Mouse (Mus musculus) kidney, postnatal 0 days (tissue): ENCODE data around the gene Pold2. TPM values are rescaled to one million over a fixed set of nuclear protein-coding genes. Genes with fewer than 3 reads are reported as not detected.
A peak's percentile ranks its signal among the peaks of the same experiment; 100 is the strongest.

Source experiments
- ATAC-seq: fragments of 200-750 bp; cut with Nextera tagmentation; replicated peaks from 2 replicates; pipeline ENCODE4 v1.8.0; 2017; ENCODE audit warnings: low read depth, moderate number of reproducible peaks, moderate TSS enrichment, moderate library complexity; ENCODE audit not compliant: low FRiP score
- DNase-seq: peaks from one replicate; pipeline ENCODE4 v3.0.0-alpha.2; 2016; ENCODE audit warnings: low spot score
- H3K27ac ChIP-seq: fragments of 300-500 bp; sonication (generic); 2 replicates; pipeline ENCODE4 v1.5.1; 2014; ENCODE audit warnings: mild to moderate bottlenecking
- H3K27me3 ChIP-seq: fragments of 300-500 bp; sonication (generic); 2 replicates; pipeline ENCODE4 v1.6.1; 2014; ENCODE audit warnings: low read length, mixed read lengths; ENCODE audit not compliant: insufficient read depth
- H3K36me3 ChIP-seq: fragments of 300-500 bp; sonication (generic); 2 replicates; pipeline ENCODE4 v1.6.1; 2014; ENCODE audit warnings: low read length, mixed read lengths; ENCODE audit not compliant: insufficient read depth
- H3K4me1 ChIP-seq: fragments of 300-500 bp; sonication (generic); replicated peaks from 2 replicates; pipeline ENCODE4 v1.6.1; 2014; ENCODE audit warnings: antibody characterized with exemption, low read length, mixed read lengths; ENCODE audit not compliant: insufficient read depth
- H3K4me2 ChIP-seq: fragments of 300-500 bp; sonication (generic); 2 replicates; pipeline ENCODE4 v1.6.1; 2014; ENCODE audit warnings: mild to moderate bottlenecking, low read length, moderate library complexity, mixed read lengths
- H3K4me3 ChIP-seq: fragments of 300-500 bp; sonication (generic); replicated peaks from 2 replicates; pipeline ENCODE4 v1.5.1; 2014; ENCODE audit warnings: low read depth, low read length
- H3K9ac ChIP-seq: fragments of 300-500 bp; sonication (generic); 2 replicates; pipeline ENCODE4 v1.6.1; 2014; ENCODE audit warnings: low read depth, low read length
- H3K9me3 ChIP-seq: fragments of 300-500 bp; sonication (generic); replicated peaks from 2 replicates; pipeline ENCODE4 v1.6.1; 2016; ENCODE audit warnings: low read length, inconsistent platforms, mixed read lengths
- CTCF ChIP-seq: IDR thresholded peaks from 2 replicates; pipeline ENCODE4 v1.5.1; 2016; ENCODE audit warnings: antibody characterized with exemption, low read depth, mild to moderate bottlenecking, moderate library complexity
- WGBS: fragments of 180-500 bp; shearing (Covaris S2); extraction: QIAGEN DNeasy Blood & Tissue Kit; methylation state at CpG from one replicate; pipeline ENCODE4 v1.1.7; 2014; 5-methylcytosine and 5-hydroxymethylcytosine counted together
- polyA plus RNA-seq: library from polyadenylated mRNA; unstranded; fragments of >200 nt; fragmentation: Nextera tagmentation; extraction: Ambion mirVana; gene quantifications from 2 replicates; pipeline ENCODE4 v1.2.1, GENCODE M21; 2015

The Pold2 gene
- polyA plus RNA-seq, 1 experiment from 2014 or later: 74.4 TPM

GRCm38 (mm10) chr11:5916178-5916548 lies 38.1 kb upstream of the Pold2 start:
- no peak for TF ChIP-seq CTCF
- Histone ChIP-seq H3K27ac (no peak overlapping the region), H3K36me3 (no peaks in the 10 kb centered on the region), H3K9ac (no peak overlapping the region), H3K4me2 (no peak overlapping the region), H3K4me1 (no peaks in the 10 kb centered on the region; the same call in 1 of the 2 replicates), H3K4me3 (no peak overlapping the region), H3K27me3 (no peaks in the 10 kb centered on the region), H3K9me3 (no peaks in the 10 kb centered on the region)
- no peak for ATAC-seq
- no peak for DNase-seq
- WGBS: 60% methylated on average over 8 of the region's 8 CpGs

GRCm38 (mm10) chr11:5915429-5916177 lies 37.5 kb upstream of the Pold2 start:
- no peak overlapping the region for H3K4me3 ChIP-seq
- DNase-seq (no peak), ATAC-seq (no peak)
- no peak for TF ChIP-seq CTCF
- no peak overlapping the region for H3K27ac ChIP-seq
- H3K27me3 ChIP-seq: no peaks in the 10 kb centered on the region
- no peak overlapping the region for H3K4me2 ChIP-seq
- no peaks in the 10 kb centered on the region; the same call in 1 of the 2 replicates for H3K4me1 ChIP-seq
- no peaks in the 10 kb centered on the region for H3K9me3 ChIP-seq
- no peaks in the 10 kb centered on the region for H3K36me3 ChIP-seq
- WGBS: 69% methylated on average over 5 of the region's 5 CpGs
- no peak overlapping the region for H3K9ac ChIP-seq

DNA sequence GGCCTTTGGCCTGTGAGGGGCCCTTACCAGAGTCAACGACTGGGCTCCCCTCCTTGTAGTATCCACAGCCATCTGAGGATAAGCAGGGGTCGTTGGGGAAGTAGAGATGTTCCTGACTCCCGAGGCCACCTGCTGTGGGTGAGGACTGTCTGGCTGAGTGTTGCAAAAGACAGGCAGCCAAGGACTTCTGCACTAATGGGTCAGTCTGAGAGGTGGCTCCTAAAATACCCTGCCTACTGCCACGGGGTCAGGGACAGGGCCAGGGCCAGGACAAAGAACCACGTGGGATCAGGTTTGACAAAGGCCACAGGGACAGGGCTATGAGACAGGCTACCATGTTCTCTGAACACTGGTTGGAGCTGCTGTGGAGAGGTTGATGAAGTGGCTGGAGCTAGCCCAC lies 36.8 kb upstream of the Pold2 start:
- Histone ChIP-seq H3K9me3 (no peaks in the 10 kb centered on the region), H3K27me3 (no peaks in the 10 kb centered on the region), H3K27ac (no peak overlapping the region), H3K4me1 (no peaks in the 10 kb centered on the region), H3K4me3 (no peak overlapping the region), H3K4me2 (no peak overlapping the region), H3K9ac (no peak overlapping the region), H3K36me3 (no peaks in the 10 kb centered on the region)
- DNase-seq (no peak), ATAC-seq (no peak)
- 51% methylated on average over 5 of the region's 5 CpGs for WGBS
- no peak for TF ChIP-seq CTCF

GRCm38 (mm10) chr11:5913936-5914335 lies 35.8 kb upstream of the Pold2 start:
- no peak for ATAC-seq
- 85% methylated on average over 4 of the region's 4 CpGs for WGBS
- Histone ChIP-seq H3K4me2 (no peak overlapping the region), H3K27ac (no peak overlapping the region), H3K9ac (no peak overlapping the region), H3K27me3 (no peaks in the 10 kb centered on the region), H3K4me3 (no peak overlapping the region), H3K9me3 (no peaks in the 10 kb centered on the region), H3K4me1 (no peaks in the 10 kb centered on the region), H3K36me3 (no peaks in the 10 kb centered on the region)
- DNase-seq: no peak
- no peak for TF ChIP-seq CTCF

DNA sequence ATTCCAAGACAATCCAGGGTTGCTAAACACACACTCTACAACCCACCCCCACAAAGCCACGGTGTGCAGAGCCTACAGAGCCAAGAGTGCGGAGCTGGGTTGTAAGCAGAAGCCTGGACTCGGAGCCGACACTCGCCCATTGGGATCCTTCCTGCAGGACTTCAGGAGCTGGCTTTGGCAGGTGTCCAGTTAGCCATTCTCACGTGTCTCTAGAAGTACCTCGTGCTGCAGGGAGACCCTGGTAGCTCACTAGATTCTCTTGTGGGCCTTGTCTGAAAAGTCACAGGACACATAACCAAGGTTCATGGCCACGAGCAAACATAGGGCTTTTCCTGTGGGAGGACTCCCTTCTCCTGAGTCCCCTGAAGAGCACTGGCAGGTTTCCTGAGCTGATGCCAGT lies 35.2 kb upstream of the Pold2 start:
- Histone ChIP-seq H3K9ac (no peak overlapping the region), H3K4me2 (no peak overlapping the region), H3K27me3 (no peaks in the 10 kb centered on the region), H3K36me3 (no peaks in the 10 kb centered on the region), H3K27ac (no peak overlapping the region), H3K4me3 (no peak overlapping the region), H3K4me1 (no peaks in the 10 kb centered on the region), H3K9me3 (no peaks in the 10 kb centered on the region)
- no peak for ATAC-seq
- no peak for TF ChIP-seq CTCF
- no peak for DNase-seq
- WGBS: 60% methylated on average over 8 of the region's 8 CpGs

DNA sequence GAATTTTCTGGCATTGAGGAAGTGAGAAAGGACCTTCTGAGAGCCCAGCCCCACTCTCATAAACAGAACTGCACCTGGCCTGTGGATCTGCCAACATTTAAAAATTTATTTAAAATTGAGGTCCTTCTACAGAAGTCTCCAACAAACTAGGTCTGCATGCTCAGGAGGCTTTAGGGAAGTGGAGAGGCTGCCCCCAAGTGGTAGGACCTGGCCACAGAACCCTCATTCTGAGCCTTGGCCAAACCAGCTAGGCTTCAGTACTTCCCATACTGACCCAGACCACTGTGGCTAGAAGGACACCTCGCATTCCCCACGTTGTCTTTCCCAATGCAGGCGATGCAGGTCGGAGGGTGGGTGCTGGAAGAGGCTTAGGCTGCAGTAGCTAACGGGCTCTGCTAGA lies 34.5 kb upstream of the Pold2 start:
- 37% methylated on average over 5 of the region's 5 CpGs for WGBS
- Histone ChIP-seq H3K4me3 (no peak overlapping the region), H3K27me3 (no peaks in the 10 kb centered on the region), H3K27ac (no peak overlapping the region), H3K9ac (no peak overlapping the region), H3K36me3 (no peaks in the 10 kb centered on the region), H3K4me2 (no peak overlapping the region), H3K9me3 (no peaks in the 10 kb centered on the region), H3K4me1 (no peaks in the 10 kb centered on the region)
- ATAC-seq: no peak
- DNase-seq: peak; percentile 85
- TF ChIP-seq CTCF: peak; percentile 83

DNA sequence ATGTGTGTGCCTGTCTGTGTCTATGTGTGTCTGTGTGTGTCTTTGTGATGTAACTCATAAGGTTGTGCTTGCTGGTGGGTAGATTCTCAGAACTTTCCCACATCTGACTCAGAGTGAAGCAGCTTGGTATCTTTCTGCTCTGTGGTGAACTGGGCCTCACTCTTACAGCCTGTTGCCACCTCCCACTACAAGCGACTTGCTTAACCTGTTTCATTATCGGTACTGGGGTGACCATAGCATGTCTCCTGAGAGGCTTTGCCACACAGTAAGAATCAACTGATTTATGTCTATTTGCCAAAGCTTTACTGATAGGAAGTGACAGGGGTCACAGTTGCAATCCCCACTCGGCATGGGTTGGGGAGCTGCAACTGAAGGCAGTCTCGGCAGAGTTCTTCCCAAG lies 30.6 kb upstream of the Pold2 start:
- no peak for ATAC-seq
- WGBS: 66% methylated on average over 4 of the region's 4 CpGs
- Histone ChIP-seq H3K27ac (no peak overlapping the region), H3K4me2 (no peak overlapping the region), H3K27me3 (no peaks in the 10 kb centered on the region), H3K4me3 (no peak overlapping the region), H3K9me3 (no peaks in the 10 kb centered on the region), H3K9ac (no peak overlapping the region), H3K4me1 (no peaks in the 10 kb centered on the region), H3K36me3 (no peaks in the 10 kb centered on the region)
- no peak for TF ChIP-seq CTCF
- no peak for DNase-seq
